Comparison of ENCODE assay signal across 21 mouse cellular contexts in the genomic region with DNA sequence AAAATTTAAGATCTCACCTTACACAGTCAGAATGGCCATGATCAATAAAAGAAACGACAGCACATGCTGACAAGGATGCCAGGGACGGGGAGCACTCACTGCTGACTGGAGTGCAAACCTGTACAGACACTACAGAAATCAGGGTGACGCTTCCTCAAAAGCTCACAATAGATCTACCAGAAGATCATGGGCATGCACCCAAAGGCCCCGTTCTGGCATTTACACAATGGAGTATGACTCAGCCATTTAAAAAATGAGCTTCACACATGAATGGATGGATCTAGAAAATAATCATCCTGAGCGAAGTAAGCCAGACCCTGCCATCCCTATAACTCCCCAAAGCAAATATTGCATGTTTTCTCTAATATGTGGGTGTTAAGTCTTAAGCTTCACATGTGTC.
DNase-seq lines count a peak whose midpoint lies in the region; ATAC-seq and TF ChIP-seq lines count a peak whose summit lies in the region.
"Had no signal": no experiment of that assay in that cellular context is flagged by ENCODE, and none has a peak within 500 bp of the region (broad histone marks: within the 10 kb centered on the region; RNA-seq: fewer than 3 reads in every experiment).

No protein-coding gene starts in this region.

- no peak for TF ChIP-seq CTCF in layer of hippocampus, adult 2 months (conservative IDR thresholded peaks at IDR 0.05)
- no peak for TF ChIP-seq CTCF in stomach, postnatal 0 days (IDR thresholded peaks at IDR 0.05; ENCODE audit: low read depth)

- no peaks in the 10 kb centered on the region for H3K27me3 ChIP-seq in stomach, postnatal 0 days (ENCODE audit: control insufficient read depth, insufficient read depth, low read length)
- no peaks in the 10 kb centered on the region for H3K27me3 ChIP-seq in forebrain, embryonic 10.5 days (ENCODE audit: poor library complexity, severe bottlenecking)
- H3K27me3 ChIP-seq: embryonic facial prominence, embryonic 15.5 days; forebrain, embryonic 12.5 days; heart, embryonic 13.5 days; megakaryocyte, embryonic 14.5 days had no signal

- H3K9me3 ChIP-seq in stomach, postnatal 0 days (ENCODE audit: control insufficient read depth, low read length), result no peaks in the 10 kb centered on the region
- peaks cover 6% of the 10 kb centered on the region for H3K9me3 ChIP-seq in forebrain, embryonic 10.5 days
- H3K9me3 ChIP-seq: megakaryocyte, embryonic 14.5 days had no signal

- H3K4me3 ChIP-seq in layer of hippocampus, adult 2 months, result no peak overlapping the region
- H3K4me3 ChIP-seq in stomach, postnatal 0 days (ENCODE audit: low read depth, low read length), result no peak overlapping the region
- H3K4me3 ChIP-seq in forebrain, embryonic 10.5 days, result no peak overlapping the region
- H3K4me3 ChIP-seq: embryonic facial prominence, embryonic 15.5 days; forebrain, embryonic 12.5 days; heart, embryonic 13.5 days; megakaryocyte, embryonic 14.5 days had no signal

- no peaks in the 10 kb centered on the region for H3K36me3 ChIP-seq in stomach, postnatal 0 days (ENCODE audit: control insufficient read depth, insufficient read depth, low read length)
- peaks cover 16% of the 10 kb centered on the region for H3K36me3 ChIP-seq in forebrain, embryonic 10.5 days (replicated peaks)
- H3K36me3 ChIP-seq: embryonic facial prominence, embryonic 15.5 days; forebrain, embryonic 12.5 days had no signal

- 83% methylated on average over 5 of the region's 5 CpGs for WGBS in stomach, postnatal 0 days
- WGBS in forebrain, embryonic 10.5 days, result 94% methylated on average over 5 of the region's 5 CpGs

- no peak overlapping the region for H3K4me2 ChIP-seq in stomach, postnatal 0 days (replicated peaks; ENCODE audit: low read depth)
- H3K4me2 ChIP-seq: embryonic facial prominence, embryonic 15.5 days; forebrain, embryonic 12.5 days; heart, embryonic 13.5 days had no signal

- no peaks in the 10 kb centered on the region for H3K4me1 ChIP-seq in stomach, postnatal 0 days (replicated peaks; ENCODE audit: control insufficient read depth, insufficient read depth)
- H3K4me1 ChIP-seq in forebrain, embryonic 10.5 days, result no peaks in the 10 kb centered on the region
- H3K4me1 ChIP-seq: embryonic facial prominence, embryonic 15.5 days; forebrain, embryonic 12.5 days; megakaryocyte, embryonic 14.5 days had no signal

- peak; percentile 28 for DNase-seq in layer of hippocampus, adult 9-11 months
- DNase-seq in layer of hippocampus, adult 2 months (ENCODE audit: low spot score in 2 of 2), result no peak
- peak; percentile 85 for DNase-seq in brain, adult 2 months (ENCODE audit: low read depth, low spot score)
- DNase-seq in cerebellum, adult 9-11 months, result peak; percentile 51
- DNase-seq in stomach, postnatal 0 days (ENCODE audit: low spot score), result no peak
- no peak for DNase-seq in forebrain, embryonic 10.5 days (ENCODE audit: extremely low spot score, low spot score)
- DNase-seq: gastrocnemius, postnatal 10 days; heart, adult 18-20 months; heart, postnatal 36 days; left cerebral cortex, postnatal 4 days; liver; lung, postnatal 10 days; right cerebral cortex, postnatal 4 days had no signal

- TF ChIP-seq EP300 in stomach, postnatal 0 days (optimal IDR thresholded peaks at IDR 0.05), result no peak

- H3K9ac ChIP-seq in stomach, postnatal 0 days (ENCODE audit: low read length), result no peak overlapping the region
- H3K9ac ChIP-seq: embryonic facial prominence, embryonic 15.5 days; forebrain, embryonic 12.5 days; heart, embryonic 13.5 days had no signal

- H3K27ac ChIP-seq in layer of hippocampus, adult 2 months, result no peak overlapping the region
- no peak overlapping the region for H3K27ac ChIP-seq in stomach, postnatal 0 days (replicated peaks)
- no peak overlapping the region for H3K27ac ChIP-seq in forebrain, embryonic 10.5 days
- H3K27ac ChIP-seq: embryonic facial prominence, embryonic 15.5 days; forebrain, embryonic 12.5 days; heart, embryonic 13.5 days; kidney, postnatal 0 days had no signal

- peak; percentile 42 for ATAC-seq in megakaryocyte progenitor cell, adult 5-6 weeks (replicated peaks; ENCODE audit: poor library complexity)
- no peak for ATAC-seq in stomach, postnatal 0 days (ENCODE audit: low FRiP score, low TSS enrichment)
- ATAC-seq: hindbrain, embryonic 16.5 days; intestine, postnatal 0 days had no signal

Comparison
In these comparisons a context has a peak if more than half of its experiments do, and no peak if none do; other contexts are left out.
1. DNase-seq: peak in layer of hippocampus, adult 9-11 months (single experiment), brain, adult 2 months (single experiment) and cerebellum, adult 9-11 months (single experiment); none in layer of hippocampus, adult 2 months (0 of 2), stomach, postnatal 0 days (single experiment) and forebrain, embryonic 10.5 days (single experiment).